9 mouse cellular contexts compared by ENCODE assay signal in genomic region chr10:60826461-60827237, GRCm38 (mm10). TPM values are rescaled to one million over a fixed set of nuclear protein-coding genes. Genes with fewer than 3 reads are reported as not detected.
DNase-seq lines count a peak whose midpoint lies in the region; ATAC-seq and TF ChIP-seq lines count a peak whose summit lies in the region.
"Had no signal": no experiment of that assay in that cellular context is flagged by ENCODE, and none has a peak within 500 bp of the region (broad histone marks: within the 10 kb centered on the region; RNA-seq: fewer than 3 reads in every experiment).

No protein-coding gene starts in this region.

- H3K27me3 ChIP-seq in forebrain, embryonic 10.5 days (ENCODE audit: poor library complexity, severe bottlenecking): peaks cover 99% of the 10 kb centered on the region
- H3K27me3 ChIP-seq in intestine, embryonic 14.5 days (replicated peaks; ENCODE audit: control insufficient read depth, insufficient read depth, low read length): peaks cover 18% of the 10 kb centered on the region
- H3K27me3 ChIP-seq in limb, embryonic 14.5 days (ENCODE audit: control insufficient read depth, insufficient read depth, low read length): no peaks in the 10 kb centered on the region; the same call in 1 of the 2 replicates
- H3K27me3 ChIP-seq in neural tube, embryonic 13.5 days: peaks cover 72% of the 10 kb centered on the region

- ATAC-seq in intestine, embryonic 14.5 days (replicated peaks; ENCODE audit: low FRiP score, low TSS enrichment, low read depth): no peak
- ATAC-seq in limb, embryonic 14.5 days (ENCODE audit: low FRiP score, low read depth): no peak
- ATAC-seq in neural tube, embryonic 13.5 days (ENCODE audit: low read depth): peak; percentile 34; the same call in 1 of the 2 replicates
- ATAC-seq in activated CD4-positive, CD25-positive, alpha-beta regulatory T cell, adult 4 months: no peak

- H3K4me1 ChIP-seq in ES-E14 (ENCODE audit: control insufficient read depth in 2 of 2, insufficient read depth in 2 of 2, low read length in 2 of 2, poor library complexity in 1 of 2): peaks cover 8 to 39% of the 10 kb centered on the region in 2 experiments
- H3K4me1 ChIP-seq in forebrain, embryonic 10.5 days: peaks cover 100% of the 10 kb centered on the region
- peaks cover 38% of the 10 kb centered on the region for H3K4me1 ChIP-seq in intestine, embryonic 14.5 days (replicated peaks; ENCODE audit: control insufficient read depth, insufficient read depth, low read length)
- H3K4me1 ChIP-seq in limb, embryonic 14.5 days (ENCODE audit: control insufficient read depth, insufficient read depth, low read length): peaks cover 60% of the 10 kb centered on the region
- peaks cover 78% of the 10 kb centered on the region for H3K4me1 ChIP-seq in neural tube, embryonic 13.5 days (replicated peaks)

- in situ Hi-C loops in ES-E14 (cut with MboI; ENCODE audit: low sequenced_read_pairs in 2 of 2, unreplicated experiment in 2 of 2): loop anchor here in 1 of 2 experiments (10.0 kb wide), 1 partner anchor 318 kb away; the partner anchor contains the start of gene Sgpl1

- WGBS in forebrain, embryonic 10.5 days: under 1% methylated on average over 34 of the region's 34 CpGs
- 3% methylated on average over 34 of the region's 34 CpGs for WGBS in intestine, embryonic 14.5 days
- 2% methylated on average over 34 of the region's 34 CpGs for WGBS in limb, embryonic 14.5 days
- WGBS in neural tube, embryonic 13.5 days: under 1% methylated on average over 34 of the region's 34 CpGs

- H3K36me3 ChIP-seq in ES-E14 (ENCODE audit: control insufficient read depth, insufficient read depth, low read length, poor library complexity, severe bottlenecking): no peaks in the 10 kb centered on the region
- no peaks in the 10 kb centered on the region for H3K36me3 ChIP-seq in forebrain, embryonic 10.5 days (replicated peaks)
- H3K36me3 ChIP-seq in intestine, embryonic 14.5 days (ENCODE audit: control insufficient read depth, insufficient read depth, low read length): no peaks in the 10 kb centered on the region
- H3K36me3 ChIP-seq in limb, embryonic 14.5 days (ENCODE audit: control insufficient read depth, insufficient read depth, low read length): no peaks in the 10 kb centered on the region
- H3K36me3 ChIP-seq in neural tube, embryonic 13.5 days: no peaks in the 10 kb centered on the region

- H3K9ac ChIP-seq in ES-E14 (ENCODE audit: insufficient read depth, low read depth, low read length, poor library complexity, severe bottlenecking): peak overlapping the region; percentile 53; the same call in 1 of the 2 replicates
- peak overlapping the region; percentile 11; the same call in 1 of the 2 replicates for H3K9ac ChIP-seq in intestine, embryonic 14.5 days (ENCODE audit: low read length)
- H3K9ac ChIP-seq in limb, embryonic 14.5 days (ENCODE audit: low read depth, low read length, severe bottlenecking): peak overlapping the region; percentile 44
- peak overlapping the region; percentile 61 for H3K9ac ChIP-seq in neural tube, embryonic 13.5 days

- peak overlapping the region; percentile 64 for H3K4me2 ChIP-seq in intestine, embryonic 14.5 days (ENCODE audit: low read length)
- peak overlapping the region; percentile 96 for H3K4me2 ChIP-seq in limb, embryonic 14.5 days (replicated peaks; ENCODE audit: low read depth, low read length, severe bottlenecking)
- peak overlapping the region; percentile 95 for H3K4me2 ChIP-seq in neural tube, embryonic 13.5 days

- H3K27ac ChIP-seq in ES-E14 (ENCODE audit: insufficient read depth, low read depth, low read length, poor library complexity, severe bottlenecking): peak overlapping the region; percentile 33; the same call in 1 of the 2 replicates
- H3K27ac ChIP-seq in forebrain, embryonic 10.5 days: peak overlapping the region; percentile 75
- H3K27ac ChIP-seq in intestine, embryonic 14.5 days (ENCODE audit: low read depth): no peak overlapping the region
- no peak overlapping the region for H3K27ac ChIP-seq in limb, embryonic 14.5 days (replicated peaks; ENCODE audit: low read depth, low read length)
- H3K27ac ChIP-seq in neural tube, embryonic 13.5 days (replicated peaks): no peak overlapping the region

- peak; percentile 86 for DNase-seq in ES-E14 (ENCODE audit: low read depth, low spot score)
- DNase-seq in brain, adult 2 months (ENCODE audit: low read depth, low spot score): peak; percentile 70
- peak; percentile 72 for DNase-seq in forebrain, embryonic 10.5 days (ENCODE audit: extremely low spot score, low spot score)
- peak; percentile 76 for DNase-seq in intestine, embryonic 14.5 days (ENCODE audit: low spot score)
- peak; percentile 75 for DNase-seq in limb, embryonic 14.5 days (ENCODE audit: low spot score)
- DNase-seq in T-cell, adult 2 months (ENCODE audit: low spot score): no peak

- H3K9me3 ChIP-seq in ES-E14 (ENCODE audit: control insufficient read depth, insufficient read depth, low read depth, low read length): no peaks in the 10 kb centered on the region
- no peaks in the 10 kb centered on the region for H3K9me3 ChIP-seq in forebrain, embryonic 10.5 days
- H3K9me3 ChIP-seq in intestine, embryonic 14.5 days (ENCODE audit: control insufficient read depth, low read length): no peaks in the 10 kb centered on the region
- H3K9me3 ChIP-seq in limb, embryonic 14.5 days (ENCODE audit: control insufficient read depth, low read length): no peaks in the 10 kb centered on the region
- no peaks in the 10 kb centered on the region for H3K9me3 ChIP-seq in neural tube, embryonic 13.5 days

- H3K4me3 ChIP-seq in ES-E14 (ENCODE audit: insufficient read depth in 1 of 2, low read depth in 1 of 2, low read length in 2 of 2, poor library complexity in 1 of 2, severe bottlenecking in 1 of 2): peak overlapping the region; percentile 49 to 76
- peak overlapping the region; percentile 58 for H3K4me3 ChIP-seq in forebrain, embryonic 10.5 days
- peak overlapping the region; percentile 38 for H3K4me3 ChIP-seq in intestine, embryonic 14.5 days (ENCODE audit: low read depth, low read length)
- peak overlapping the region; percentile 40 for H3K4me3 ChIP-seq in limb, embryonic 14.5 days (replicated peaks; ENCODE audit: low read length)
- peak overlapping the region; percentile 37 for H3K4me3 ChIP-seq in neural tube, embryonic 13.5 days
- H3K4me3 ChIP-seq: erythroblast, embryonic 14.5 days had no signal

- TF ChIP-seq POLR2A in limb, embryonic 14.5 days (IDR thresholded peaks at IDR 0.05; ENCODE audit: borderline replicate concordance, extremely low read depth, insufficient read depth, insufficient read length): no peak

TF ChIP-seq in ES-E14, 5 proteins besides CTCF, POLR2A, EP300 and RAD21:
- no peak for TF ChIP-seq HCFC1 (IDR thresholded peaks at IDR 0.05; ENCODE audit: borderline replicate concordance, insufficient read depth, low read length)
- no peak for TF ChIP-seq ZNF384 (IDR thresholded peaks at IDR 0.05; ENCODE audit: low read depth, low read length)
- TF ChIP-seq CHD2 (IDR thresholded peaks at IDR 0.05; ENCODE audit: low read depth, low read length): no peak
- TF ChIP-seq ZC3H11A (IDR thresholded peaks at IDR 0.05; ENCODE audit: borderline replicate concordance, low read depth, low read length): no peak
- TF ChIP-seq MAFK (IDR thresholded peaks at IDR 0.05; ENCODE audit: insufficient read depth, low read depth, low read length): no peak

RNA-seq across cellular contexts. Expression of gene Unc5b, which starts 4.7 kb away (rescaled TPM):
- total RNA-seq in ES-E14 (2012; rRNA removed): 75.5 and 82.0 TPM in 2 replicates
- polyA plus RNA-seq in forebrain, embryonic 10.5 days (2016; fragmentation: Nextera tagmentation; extraction: Ambion mirVana): 3.2 and 3.4 TPM in 2 replicates
- 5.0 and 5.2 TPM in 2 replicates for polyA plus RNA-seq in intestine, embryonic 14.5 days (2014; fragmentation: Nextera tagmentation; extraction: Ambion mirVana)
- 21.8 and 29.6 TPM in 2 replicates for polyA plus RNA-seq in limb, embryonic 14.5 days (2012; rRNA removed)
- 6.2 and 7.0 TPM in 2 replicates for polyA plus RNA-seq in limb, embryonic 14.5 days (2014; fragmentation: Nextera tagmentation; extraction: Ambion mirVana)
- polyA plus RNA-seq in neural tube, embryonic 13.5 days (2015; fragmentation: Nextera tagmentation; extraction: Ambion mirVana): 2.6 and 2.9 TPM in 2 replicates
- polyA plus RNA-seq in activated CD4-positive, CD25-positive, alpha-beta regulatory T cell, adult 4 months (2017; shearing (Covaris generic)): not detected
- polyA plus RNA-seq: erythroblast, embryonic 14.5 days had no signal

Comparison
In these comparisons a context has a peak if more than half of its experiments do, and no peak if none do; other contexts are left out.
1. H3K27ac ChIP-seq: peak in ES-E14 (single experiment) and forebrain, embryonic 10.5 days (single experiment); none in intestine, embryonic 14.5 days (single experiment), limb, embryonic 14.5 days (single experiment) and neural tube, embryonic 13.5 days (single experiment).
2. H3K9ac ChIP-seq: peak in every context shown above with its lines; median percentile 61 in neural tube, embryonic 13.5 days; 53 in ES-E14; 44 in limb, embryonic 14.5 days; 11 in intestine, embryonic 14.5 days.
3. Peak in every context shown above with its lines, with median percentiles within 50 percentile points of each other: H3K4me3 ChIP-seq and H3K4me2 ChIP-seq.